Mouse (Mus musculus) gastrocnemius, postnatal 36 days (tissue): Measurements from ENCODE around the gene Ubtd1. TPM values are rescaled to one million over a fixed set of nuclear protein-coding genes. Genes with fewer than 3 reads are reported as not detected.
"Not testable (repeated sequence)": the region's sequence is repeated elsewhere in the genome, so short reads cannot be mapped to it uniquely, and the experiment has no call there.

Experiments
- DNase-seq, 2 experiments: peaks; one replicate each; pipeline ENCODE4 v3.0.0; 2022
- intact Hi-C: fragments of 180-260 bp; cut with DNase I; formaldehyde crosslinking; loops from one replicate; pipeline ENCODE4 v1.15.1; 2025
- total RNA-seq, 2 experiments: library from RNA; stranded (reverse); gene quantifications; 2 replicates each; pipeline ENCODE4 v1.2.3; 2021

The Ubtd1 gene
- total RNA-seq, 2 experiments from 2014 or later = 11.7 to 13.4 TPM

GRCm38 (mm10) chr19:42051351-42051750, 69.8 kb downstream of the Ubtd1 start:
- no peak for DNase-seq
- intact Hi-C loops = no loop called here

- DNase-seq = no peak
- intact Hi-C loops = no loop called here
Observed at GRCm38 (mm10) chr19:42051948-42052347, 70.4 kb downstream of the Ubtd1 start, which contains the start of gene 4933411K16Rik. Gene 4933411K16Rik, plus strand, starts transcription at chr19:42052248.

- DNase-seq = no peak
- intact Hi-C loops = no loop called here
Observed at GRCm38 (mm10) chr19:42054255-42054654, 72.7 kb downstream of the Ubtd1 start.

- intact Hi-C loops = no loop called here
- DNase-seq = peak; percentile 66 to 82
Observed at GRCm38 (mm10) chr19:42055881-42056280, 74.3 kb downstream of the Ubtd1 start.

- no peak for DNase-seq
- intact Hi-C loops = no loop called here
Observed at GRCm38 (mm10) chr19:42056719-42057409, 75.3 kb downstream of the Ubtd1 start.

- intact Hi-C loops = no loop called here
- no peak for DNase-seq
Observed at GRCm38 (mm10) chr19:42058426-42058825, 76.9 kb downstream of the Ubtd1 start.

GRCm38 (mm10) chr19:42061443-42061842, 79.9 kb downstream of the Ubtd1 start:
- no peak for DNase-seq

GRCm38 (mm10) chr19:42068441-42069240, 87.1 kb downstream of the Ubtd1 start:
- DNase-seq = peak; percentile 40 to 50
- intact Hi-C loops = loop anchor here (2.0 kb wide), 1 partner anchor 34 kb away; the partner anchor contains the start of gene Ankrd2

More at GRCm38 (mm10) chr19:42061443-42061842, 79.9 kb downstream of the Ubtd1 start:
- intact Hi-C loops = no loop called here

GRCm38 (mm10) chr19:42069241-42069525, 87.6 kb downstream of the Ubtd1 start:
- DNase-seq = no peak
- intact Hi-C loops = loop anchor here (2.0 kb wide), 1 partner anchor 34 kb away; the partner anchor contains the start of gene Ankrd2

- DNase-seq = no peak
- intact Hi-C loops = no loop called here
Observed at GRCm38 (mm10) chr19:42071221-42071620, 89.7 kb downstream of the Ubtd1 start.

- intact Hi-C loops = no loop called here
- no peak for DNase-seq
Observed at GRCm38 (mm10) chr19:42071886-42072608, 90.5 kb downstream of the Ubtd1 start.

GRCm38 (mm10) chr19:42072802-42073201, 91.2 kb downstream of the Ubtd1 start:
- intact Hi-C loops = no loop called here
- no peak for DNase-seq

GRCm38 (mm10) chr19:42075051-42075450, 93.5 kb downstream of the Ubtd1 start:
- DNase-seq = no peak
- intact Hi-C loops = no loop called here

- DNase-seq = no peak
- intact Hi-C loops = no loop called here
Observed at GRCm38 (mm10) chr19:42075992-42076391, 94.4 kb downstream of the Ubtd1 start.

- intact Hi-C loops = no loop called here
- DNase-seq = no peak
Observed at GRCm38 (mm10) chr19:42078566-42078965, 97.0 kb downstream of the Ubtd1 start.

- intact Hi-C loops = no loop called here
- DNase-seq = no peak
Observed at GRCm38 (mm10) chr19:42079006-42079405, 97.4 kb downstream of the Ubtd1 start.

- intact Hi-C loops = no loop called here
- DNase-seq = no peak
Observed at GRCm38 (mm10) chr19:42079950-42080349, 98.4 kb downstream of the Ubtd1 start.

GRCm38 (mm10) chr19:42080469-42080868, 98.9 kb downstream of the Ubtd1 start:
- intact Hi-C loops = no loop called here

GRCm38 (mm10) chr19:42081613-42082012, 100.0 kb downstream of the Ubtd1 start:
- DNase-seq, intact Hi-C loops: not testable (repeated sequence)

More at GRCm38 (mm10) chr19:42080469-42080868, 98.9 kb downstream of the Ubtd1 start:
- DNase-seq = no peak
